Mouse (Mus musculus): ENCODE measurements around the gene Gm20835.
"Not testable (repeated sequence)": the region's sequence is repeated elsewhere in the genome, so short reads cannot be mapped to it uniquely, and the experiment has no call there.

The Gm20835 gene

DNA sequence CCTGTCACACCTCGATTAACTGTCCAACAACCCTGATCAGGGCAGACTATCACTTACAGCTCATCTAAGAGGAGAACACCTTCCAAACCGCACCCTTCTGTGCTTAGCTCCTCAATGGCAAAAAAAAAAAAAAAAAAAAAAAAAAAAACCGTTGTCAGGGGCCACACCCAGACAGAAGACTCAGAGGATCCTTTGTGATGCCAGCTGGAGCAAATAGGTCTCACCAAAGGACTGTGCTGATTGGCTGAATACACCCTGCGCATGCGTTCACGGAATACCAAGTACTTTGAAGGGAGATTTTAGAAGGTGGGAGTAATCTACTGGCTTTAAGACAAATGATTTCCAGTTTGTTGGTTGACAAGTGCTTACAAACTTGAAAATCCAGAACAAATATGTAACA lies at the start of gene Gm20835:
Gm20835 (minus strand) TSS at position 101 of the 400 bp plus-strand sequence.
- DNase-seq (ENCODE audit: low spot score): not testable (repeated sequence)
